Mouse (Mus musculus) intestine, embryonic 14.5 days (tissue): ENCODE measurements around the gene Dnmt3b. TPM values are rescaled to one million over a fixed set of nuclear protein-coding genes. Genes with fewer than 3 reads are reported as not detected.

ENCODE experiments used
- ATAC-seq: fragments of 200-750 bp; cut with Nextera tagmentation; replicated peaks from 2 replicates; pipeline ENCODE4 v1.8.0; 2017; ENCODE audit warnings: low read depth, moderate number of reproducible peaks, moderate TSS enrichment, moderate library complexity; ENCODE audit not compliant: low FRiP score, low TSS enrichment
- DNase-seq: peaks from one replicate; pipeline ENCODE4 v3.0.0-alpha.2; 2018; ENCODE audit warnings: low spot score
- H3K27ac ChIP-seq: fragments of 300-500 bp; sonication (generic); 2 replicates; pipeline ENCODE4 v1.5.1; 2014; ENCODE audit warnings: low read depth, mild to moderate bottlenecking, control low read depth
- H3K27me3 ChIP-seq: fragments of 300-500 bp; sonication (generic); replicated peaks from 2 replicates; pipeline ENCODE4 v1.6.1; 2014; ENCODE audit warnings: low read length, control low read depth; ENCODE audit not compliant: control insufficient read depth, insufficient read depth
- H3K36me3 ChIP-seq: fragments of 300-500 bp; sonication (generic); 2 replicates; pipeline ENCODE4 v1.6.1; 2014; ENCODE audit warnings: low read length, control low read depth; ENCODE audit not compliant: control insufficient read depth, insufficient read depth
- H3K4me1 ChIP-seq: fragments of 300-500 bp; sonication (generic); replicated peaks from 2 replicates; pipeline ENCODE4 v1.6.1; 2014; ENCODE audit warnings: low read length, control low read depth, mixed read lengths; ENCODE audit not compliant: control insufficient read depth, insufficient read depth
- H3K4me2 ChIP-seq: fragments of 300-500 bp; sonication (generic); 2 replicates; pipeline ENCODE4 v1.6.1; 2014; ENCODE audit warnings: low read length
- H3K4me3 ChIP-seq: fragments of 300-500 bp; sonication (generic); 2 replicates; pipeline ENCODE4 v1.5.1; 2014; ENCODE audit warnings: low read depth, low read length, control low read depth, mixed read lengths
- H3K9ac ChIP-seq: fragments of 300-500 bp; sonication (generic); 2 replicates; pipeline ENCODE4 v1.6.1; 2014; ENCODE audit warnings: mild to moderate bottlenecking, low read length
- H3K9me3 ChIP-seq: fragments of 300-500 bp; sonication (generic); 2 replicates; pipeline ENCODE4 v1.6.1; 2016; ENCODE audit warnings: low read length, control low read depth; ENCODE audit not compliant: control insufficient read depth
- WGBS: fragments of 180-500 bp; shearing (Covaris S2); extraction: QIAGEN DNeasy Blood & Tissue Kit; methylation state at CpG from one replicate; pipeline ENCODE4 v1.1.7; 2014; 5-methylcytosine and 5-hydroxymethylcytosine counted together
- polyA plus RNA-seq: library from polyadenylated mRNA; unstranded; fragments of >200 nt; fragmentation: Nextera tagmentation; extraction: Ambion mirVana; gene quantifications from 2 replicates; pipeline ENCODE4 v1.2.1, GENCODE M21; 2014

Gene Dnmt3b
- 10.9 and 12.6 TPM in 2 replicates for polyA plus RNA-seq

- peak within 1 kb of the TSS; percentile 66 for H3K9ac ChIP-seq
- peak within 1 kb of the TSS; percentile 87 for H3K4me3 ChIP-seq
- DNase-seq = peak; percentile 85
- peak; percentile 82 for ATAC-seq
- no peaks in the 10 kb centered on the region for H3K36me3 ChIP-seq
- no peaks in the 10 kb centered on the region for H3K9me3 ChIP-seq
- peak within 1 kb of the TSS; percentile 95 for H3K4me2 ChIP-seq
- no peak within 1 kb of the TSS for H3K27ac ChIP-seq
- under 1% methylated on average over 83 of the region's 93 CpGs for WGBS
- 0 out of 2 replicates have a peak, but pooled peaks cover 5% of the 10 kb centered on the region for H3K4me1 ChIP-seq
- no peaks in the 10 kb centered on the region for H3K27me3 ChIP-seq
Observed at GRCm38 (mm10) chr2:153649298-153650013, at the start of gene Dnmt3b. Dnmt3b (plus strand) TSS chr2:153649450.

- DNase-seq = no peak
- WGBS = 66% methylated on average over 6 of the region's 6 CpGs
- no peaks in the 10 kb centered on the region for H3K27me3 ChIP-seq
- no peaks in the 10 kb centered on the region for H3K9me3 ChIP-seq
- no peak for ATAC-seq
- no peak overlapping the region for H3K4me2 ChIP-seq
- H3K4me3 ChIP-seq = no peak overlapping the region
- no peaks in the 10 kb centered on the region for H3K36me3 ChIP-seq
- H3K9ac ChIP-seq = no peak overlapping the region
- H3K4me1 ChIP-seq = peaks cover 6% of the 10 kb centered on the region; the same call in 1 of the 2 replicates
- H3K27ac ChIP-seq = no peak overlapping the region
Observed at GRCm38 (mm10) chr2:153600021-153600666, 49.1 kb upstream of the Dnmt3b start.

DNA sequence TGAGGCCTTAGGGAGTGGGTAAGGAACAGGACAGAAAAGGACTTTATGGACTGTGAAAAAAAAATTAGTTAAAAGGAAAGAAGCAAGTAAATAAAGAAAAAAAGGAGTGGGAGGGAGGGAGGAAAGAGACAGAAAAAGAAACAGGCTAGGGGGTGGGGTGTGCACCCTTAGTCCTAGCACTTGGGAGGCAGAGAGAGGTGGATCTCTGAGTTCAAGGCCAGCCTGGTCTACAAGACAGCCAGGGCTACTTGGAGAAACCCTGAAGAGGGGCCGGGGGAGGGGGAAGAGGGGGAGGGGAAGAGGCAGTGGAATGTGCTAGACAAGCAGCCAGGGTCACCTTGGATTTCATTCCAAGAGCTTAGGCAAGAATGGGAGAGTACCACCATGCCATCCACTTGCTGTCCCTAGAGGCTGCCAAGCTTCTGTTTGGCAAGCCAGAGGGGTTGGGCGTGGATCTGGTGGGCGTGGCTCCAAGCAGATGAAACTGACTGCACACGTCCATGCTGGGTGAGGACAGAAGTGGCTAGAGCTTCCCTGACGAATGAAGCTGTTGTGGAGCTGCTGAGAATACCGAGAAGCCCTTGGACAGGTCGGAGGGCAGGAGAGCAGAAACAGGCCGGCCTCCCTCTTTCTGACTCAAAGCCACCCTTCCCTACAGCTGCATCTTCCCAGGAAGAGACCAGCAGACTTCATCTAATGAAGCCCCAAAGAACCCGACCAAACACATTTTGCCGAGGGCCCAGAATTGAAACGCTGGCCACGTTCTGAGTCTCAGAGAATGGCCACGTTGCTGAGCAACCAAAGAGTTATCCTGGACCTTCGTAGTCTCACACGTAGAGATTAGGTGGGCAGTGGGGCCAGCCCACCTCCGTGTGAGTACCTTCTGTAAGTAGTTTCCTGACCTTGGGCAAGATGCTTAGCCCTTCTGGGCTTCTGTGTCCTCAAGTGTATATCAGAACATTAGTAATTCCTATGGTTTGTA, 48.3 kb upstream of the Dnmt3b start:
- H3K36me3 ChIP-seq = no peaks in the 10 kb centered on the region
- no peak overlapping the region for H3K4me3 ChIP-seq
- H3K27me3 ChIP-seq = no peaks in the 10 kb centered on the region
- WGBS = 54% methylated on average over 16 of the region's 16 CpGs
- H3K9ac ChIP-seq = no peak overlapping the region
- no peak overlapping the region for H3K4me2 ChIP-seq
- ATAC-seq (no peak), DNase-seq (no peak)
- peaks cover 6% of the 10 kb centered on the region; the same call in 1 of the 2 replicates for H3K4me1 ChIP-seq
- H3K9me3 ChIP-seq = no peaks in the 10 kb centered on the region
- no peak overlapping the region for H3K27ac ChIP-seq

DNA sequence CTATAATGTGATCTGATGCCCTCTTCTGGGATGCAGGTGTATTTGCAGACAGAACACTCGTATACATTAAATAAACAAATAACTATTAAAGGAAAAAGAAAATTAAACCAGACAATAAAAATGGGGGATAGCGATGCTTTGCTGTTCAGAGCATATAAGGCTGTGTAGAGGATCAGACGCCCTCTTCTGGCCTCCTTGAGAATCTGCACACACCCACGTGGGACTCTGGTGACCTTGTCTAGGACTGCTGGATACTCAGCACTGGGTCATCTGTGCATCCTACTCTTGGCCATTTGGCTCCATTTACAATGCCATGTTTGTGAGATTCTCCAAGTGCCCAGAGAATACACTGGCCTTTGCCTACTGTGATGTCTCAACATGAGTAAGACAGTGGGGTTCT, 45.5 kb upstream of the Dnmt3b start:
- no peaks in the 10 kb centered on the region for H3K9me3 ChIP-seq
- no peak overlapping the region for H3K27ac ChIP-seq
- H3K4me3 ChIP-seq = no peak overlapping the region
- no peak overlapping the region for H3K4me2 ChIP-seq
- DNase-seq (no peak), ATAC-seq (no peak)
- H3K4me1 ChIP-seq = peaks cover 6% of the 10 kb centered on the region; the same call in 1 of the 2 replicates
- H3K9ac ChIP-seq = no peak overlapping the region
- no peaks in the 10 kb centered on the region for H3K27me3 ChIP-seq
- no peaks in the 10 kb centered on the region for H3K36me3 ChIP-seq
- WGBS = 34% methylated on average over 4 of the region's 4 CpGs

GRCm38 (mm10) chr2:153606421-153606820, 42.8 kb upstream of the Dnmt3b start:
- no peaks in the 10 kb centered on the region for H3K9me3 ChIP-seq
- no peaks in the 10 kb centered on the region for H3K27me3 ChIP-seq
- DNase-seq = no peak
- no peak for ATAC-seq
- 80% methylated on average over 3 of the region's 3 CpGs for WGBS
- H3K36me3 ChIP-seq = no peaks in the 10 kb centered on the region
- no peak overlapping the region for H3K27ac ChIP-seq
- no peak overlapping the region for H3K4me2 ChIP-seq
- no peak overlapping the region for H3K9ac ChIP-seq
- 0 out of 2 replicates have a peak, but pooled peaks cover 6% of the 10 kb centered on the region for H3K4me1 ChIP-seq
- no peak overlapping the region for H3K4me3 ChIP-seq

DNA sequence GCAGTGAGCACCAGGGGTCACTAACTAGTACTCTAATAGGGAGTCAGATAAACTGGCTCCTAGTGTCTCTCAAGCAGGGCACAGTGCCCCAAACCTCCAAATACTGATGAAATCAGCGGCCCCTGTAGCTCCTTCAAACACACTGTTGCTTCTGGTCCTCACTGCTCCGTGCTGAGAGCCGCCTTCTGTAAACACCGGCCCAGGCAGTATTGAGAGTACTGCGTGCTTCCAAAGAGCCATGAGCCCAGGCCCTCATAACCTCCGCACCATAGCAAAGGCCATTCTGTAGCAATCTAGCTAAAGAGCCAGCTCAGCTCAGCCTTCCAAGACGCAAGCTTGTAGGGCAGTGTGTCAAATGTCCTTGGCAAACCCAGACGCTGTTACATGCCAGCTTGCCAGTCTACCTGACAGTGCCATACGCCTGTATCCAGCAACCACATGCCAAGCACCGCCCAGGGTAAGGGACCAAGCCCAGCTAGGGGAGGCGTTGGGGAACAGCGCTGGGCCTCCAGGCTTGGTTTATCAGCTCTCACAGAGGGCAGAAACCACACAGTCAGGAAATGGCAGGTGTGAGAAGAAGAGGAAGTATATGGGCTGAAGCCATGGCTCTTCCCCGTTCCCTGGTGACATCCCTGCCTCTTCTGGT, 41.3 kb upstream of the Dnmt3b start:
- no peak overlapping the region for H3K4me2 ChIP-seq
- no peaks in the 10 kb centered on the region for H3K27me3 ChIP-seq
- H3K9me3 ChIP-seq = no peaks in the 10 kb centered on the region
- no peak overlapping the region for H3K9ac ChIP-seq
- H3K4me1 ChIP-seq = 0 out of 2 replicates have a peak, but pooled peaks cover 6% of the 10 kb centered on the region
- H3K27ac ChIP-seq = no peak overlapping the region
- no peak for ATAC-seq
- 73% methylated on average over 13 of the region's 13 CpGs for WGBS
- no peaks in the 10 kb centered on the region for H3K36me3 ChIP-seq
- DNase-seq = no peak
- no peak overlapping the region for H3K4me3 ChIP-seq

DNA sequence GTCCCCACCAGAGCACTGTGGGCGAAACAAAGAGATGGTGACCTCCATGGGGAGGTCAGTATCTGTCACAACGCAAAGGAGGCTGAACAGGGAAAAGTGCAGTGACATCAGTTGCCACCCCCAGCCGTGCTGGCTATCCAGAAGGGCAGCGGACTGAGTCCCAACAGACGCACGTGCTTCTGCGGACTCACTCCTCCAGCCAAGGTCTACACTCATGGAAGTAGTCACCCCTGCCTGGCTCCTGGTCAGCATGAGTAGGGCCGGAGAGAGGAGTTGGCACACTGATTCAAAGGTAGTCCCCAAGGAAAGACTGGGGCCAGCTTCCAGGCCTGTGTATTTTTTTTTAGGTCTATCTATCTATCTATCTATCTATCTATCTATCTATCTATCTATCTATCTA, 40.2 kb upstream of the Dnmt3b start:
- WGBS = 87% methylated on average over 8 of the region's 8 CpGs
- no peaks in the 10 kb centered on the region for H3K9me3 ChIP-seq
- H3K4me3 ChIP-seq = no peak overlapping the region
- no peaks in the 10 kb centered on the region for H3K36me3 ChIP-seq
- no peak overlapping the region for H3K27ac ChIP-seq
- no peak for DNase-seq
- H3K27me3 ChIP-seq = no peaks in the 10 kb centered on the region
- ATAC-seq = no peak
- H3K4me1 ChIP-seq = 0 out of 2 replicates have a peak, but pooled peaks cover 6% of the 10 kb centered on the region
- H3K9ac ChIP-seq = no peak overlapping the region
- no peak overlapping the region for H3K4me2 ChIP-seq

DNA sequence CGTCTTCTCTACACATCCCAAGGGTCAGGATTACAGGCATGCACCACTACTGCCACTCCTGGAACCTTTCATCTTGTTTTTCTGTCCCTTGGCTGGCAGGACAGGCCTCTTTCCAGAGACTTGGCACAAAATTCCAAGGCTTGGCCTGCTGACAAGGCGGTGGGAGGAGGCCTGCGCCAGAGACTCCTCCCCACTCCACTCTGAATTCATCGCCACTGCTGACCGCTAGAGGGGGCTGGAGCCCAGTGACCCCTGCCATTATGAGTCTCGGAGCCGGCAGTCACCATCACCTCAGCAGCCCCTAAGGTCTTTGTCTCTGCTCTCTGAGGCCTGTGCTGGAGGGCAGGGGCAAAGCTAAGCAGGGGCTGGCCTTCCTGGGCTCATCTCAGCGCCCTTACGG, 39.7 kb upstream of the Dnmt3b start:
- no peak overlapping the region for H3K4me2 ChIP-seq

More for the DNA sequence above, 39.7 kb upstream of the Dnmt3b start:
- no peak overlapping the region for H3K9ac ChIP-seq
- DNase-seq (peak; percentile 87), ATAC-seq (peak; percentile 53; the same call in 1 of the 2 replicates)
- H3K36me3 ChIP-seq = no peaks in the 10 kb centered on the region
- H3K27ac ChIP-seq = no peak overlapping the region
- no peaks in the 10 kb centered on the region for H3K27me3 ChIP-seq
- H3K4me3 ChIP-seq = no peak overlapping the region
- 0 out of 2 replicates have a peak, but pooled peaks cover 6% of the 10 kb centered on the region for H3K4me1 ChIP-seq
- WGBS = 13% methylated on average over 9 of the region's 9 CpGs
- no peaks in the 10 kb centered on the region for H3K9me3 ChIP-seq
